Mouse (Mus musculus) liver, embryonic 15.5 days (tissue): ENCODE data around the gene Vangl1. TPM values are rescaled to one million over a fixed set of nuclear protein-coding genes. Genes with fewer than 3 reads are reported as not detected.
"Not testable (repeated sequence)": the region's sequence is repeated elsewhere in the genome, so short reads cannot be mapped to it uniquely, and the experiment has no call there.

Source experiments
- ATAC-seq: fragments of 200-750 bp; cut with Nextera tagmentation; 2 replicates; pipeline ENCODE4 v1.8.0; 2017; ENCODE audit warnings: moderate number of reproducible peaks, mild to moderate bottlenecking, moderate library complexity; ENCODE audit not compliant: insufficient read depth
- H3K27ac ChIP-seq: fragments of 300-500 bp; sonication (generic); replicated peaks from 2 replicates; pipeline ENCODE4 v1.5.1; 2015; ENCODE audit warnings: mild to moderate bottlenecking, inconsistent platforms
- H3K27me3 ChIP-seq: fragments of 300-500 bp; sonication (generic); 2 replicates; pipeline ENCODE4 v1.6.1; 2015; ENCODE audit warnings: mild to moderate bottlenecking, inconsistent platforms
- H3K36me3 ChIP-seq: fragments of 300-500 bp; sonication (generic); replicated peaks from 2 replicates; pipeline ENCODE4 v1.6.1; 2015; ENCODE audit warnings: moderate library complexity, mild to moderate bottlenecking, inconsistent platforms
- H3K4me1 ChIP-seq: fragments of 300-500 bp; sonication (generic); replicated peaks from 2 replicates; pipeline ENCODE4 v1.6.1; 2015; ENCODE audit warnings: inconsistent platforms
- H3K4me2 ChIP-seq: fragments of 300-500 bp; sonication (generic); 2 replicates; pipeline ENCODE4 v1.6.1; 2015; ENCODE audit warnings: moderate library complexity, mild to moderate bottlenecking, inconsistent platforms
- H3K4me3 ChIP-seq: fragments of 300-500 bp; sonication (generic); replicated peaks from 2 replicates; pipeline ENCODE4 v1.5.1; 2015; ENCODE audit warnings: mild to moderate bottlenecking, inconsistent platforms
- H3K9ac ChIP-seq: fragments of 300-500 bp; sonication (generic); 2 replicates; pipeline ENCODE4 v1.6.1; 2015; ENCODE audit warnings: moderate library complexity, mild to moderate bottlenecking, inconsistent platforms
- H3K9me3 ChIP-seq: fragments of 300-500 bp; sonication (generic); replicated peaks from 2 replicates; pipeline ENCODE4 v1.6.1; 2016; ENCODE audit warnings: inconsistent platforms
- WGBS: fragments of 180-500 bp; shearing (Covaris S2); methylation state at CpG from one replicate; pipeline ENCODE4 v1.1.7; 2015; ENCODE audit warnings: mixed read lengths; ENCODE audit not compliant: insufficient replicate concordance; 5-methylcytosine and 5-hydroxymethylcytosine counted together
- polyA plus RNA-seq: library from polyadenylated mRNA; unstranded; fragments of >200 nt; fragmentation: Nextera tagmentation; extraction: Ambion mirVana; gene quantifications from 2 replicates; pipeline ENCODE4 v1.2.1, GENCODE M21; 2015

Gene Vangl1
- polyA plus RNA-seq, 1 experiment from 2014 or later = 57.8 TPM

DNA sequence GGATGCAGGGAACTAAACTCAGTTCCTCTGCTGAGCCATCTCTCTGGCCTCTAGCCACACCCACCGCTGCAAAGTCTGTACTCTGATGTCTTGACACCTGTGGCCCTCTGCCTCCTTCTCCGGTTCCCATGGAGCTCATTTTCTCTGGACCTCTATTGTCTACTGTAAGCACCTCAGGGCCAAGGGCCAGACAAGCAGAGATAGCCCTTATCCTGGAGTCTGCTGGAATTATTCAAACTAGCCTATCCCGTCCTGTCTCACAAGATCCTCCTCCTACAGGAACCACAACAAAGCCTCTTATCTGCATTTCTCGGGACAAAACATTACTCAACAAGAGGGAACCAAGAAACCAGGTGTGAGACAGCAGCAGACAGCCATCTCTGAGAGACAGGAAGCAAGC lies 9.8 kb upstream of the Vangl1 start:
- no peaks in the 10 kb centered on the region for H3K27me3 ChIP-seq
- no peak overlapping the region for H3K4me3 ChIP-seq
- H3K27ac ChIP-seq = no peak overlapping the region
- no peaks in the 10 kb centered on the region for H3K4me1 ChIP-seq
- no peaks in the 10 kb centered on the region for H3K9me3 ChIP-seq
- no peak overlapping the region for H3K9ac ChIP-seq
- no peak overlapping the region for H3K4me2 ChIP-seq
- 36% methylated on average over 4 of the region's 4 CpGs for WGBS
- no peak for ATAC-seq
- no peaks in the 10 kb centered on the region for H3K36me3 ChIP-seq

DNA sequence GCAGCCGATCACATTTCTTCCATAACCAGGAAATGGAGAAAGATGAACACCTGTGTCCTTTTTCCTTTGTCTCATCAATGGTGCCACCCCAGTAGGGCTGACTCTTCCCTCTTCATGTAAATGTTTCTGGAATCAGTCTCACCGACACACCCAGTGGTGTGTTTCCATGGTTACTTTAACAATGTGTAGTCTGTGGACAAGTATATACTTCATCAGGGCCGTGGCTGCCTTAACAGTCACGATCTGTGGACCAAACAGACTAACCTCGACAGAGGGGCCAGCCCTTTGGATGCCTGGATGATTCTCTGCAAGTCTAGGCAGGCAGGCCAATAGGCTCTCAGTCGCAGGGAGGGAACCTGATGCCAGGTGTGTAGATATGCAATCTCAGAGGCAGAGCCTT lies 8.4 kb upstream of the Vangl1 start:
- Histone ChIP-seq H3K4me1 (no peaks in the 10 kb centered on the region), H3K27ac (no peak overlapping the region), H3K4me2 (no peak overlapping the region), H3K9ac (no peak overlapping the region), H3K4me3 (no peak overlapping the region), H3K27me3 (0 out of 2 replicates have a peak, but pooled peaks cover 4% of the 10 kb centered on the region), H3K9me3 (no peaks in the 10 kb centered on the region), H3K36me3 (no peaks in the 10 kb centered on the region)
- ATAC-seq = no peak
- WGBS = 44% methylated on average over 6 of the region's 6 CpGs

DNA sequence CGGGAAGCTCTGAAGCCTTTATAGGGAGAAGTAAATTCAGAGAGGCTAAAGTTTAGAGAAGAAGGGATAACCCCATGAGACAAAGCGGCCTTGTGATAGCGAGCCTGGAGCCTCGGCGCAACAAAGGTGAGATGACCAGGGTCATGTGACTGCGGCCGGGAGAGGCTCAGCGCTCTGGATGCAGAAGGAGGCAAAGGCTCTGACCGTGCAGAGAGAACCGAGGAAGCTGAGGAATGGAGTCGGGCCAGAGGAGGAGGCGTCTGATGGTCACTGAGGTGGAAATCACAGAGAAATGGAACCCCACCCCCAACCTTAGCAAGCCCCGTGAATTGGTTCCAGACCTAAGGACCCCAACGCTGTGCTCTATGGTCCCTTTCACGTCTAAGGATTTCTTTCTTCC lies 7.8 kb upstream of the Vangl1 start:
- Histone ChIP-seq H3K4me1 (no peaks in the 10 kb centered on the region), H3K9ac (no peak overlapping the region)
- ATAC-seq = no peak

DNA sequence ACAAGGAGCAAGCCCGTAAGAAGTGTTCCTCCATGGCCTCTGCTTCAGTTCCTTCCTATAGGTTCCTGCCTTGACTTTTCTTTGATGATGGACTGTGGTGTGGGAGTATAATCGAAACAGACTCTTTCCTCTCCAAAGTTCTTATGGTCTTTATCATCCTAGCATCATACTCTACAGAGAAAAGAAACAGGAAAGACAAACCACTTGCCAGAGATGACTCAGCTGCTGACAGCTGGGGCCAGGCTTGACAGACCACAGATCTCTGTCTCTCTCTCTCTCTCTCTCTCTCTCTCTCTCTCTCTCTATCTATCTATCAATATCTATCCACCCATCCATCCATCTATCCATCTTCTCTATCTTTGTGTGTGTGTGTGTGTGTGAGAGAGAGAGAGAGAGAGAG lies 6.8 kb upstream of the Vangl1 start:
- no peak overlapping the region for H3K9ac ChIP-seq
- H3K36me3 ChIP-seq = no peaks in the 10 kb centered on the region
- no peak overlapping the region for H3K27ac ChIP-seq
- 48% methylated on average over 2 of the region's 2 CpGs for WGBS
- no peak for ATAC-seq
- no peak overlapping the region for H3K4me3 ChIP-seq
- no peaks in the 10 kb centered on the region for H3K9me3 ChIP-seq
- H3K4me2 ChIP-seq = no peak overlapping the region
- H3K4me1 ChIP-seq = no peaks in the 10 kb centered on the region
- H3K27me3 ChIP-seq = peaks cover 14% of the 10 kb centered on the region

More for the DNA sequence above, 7.8 kb upstream of the Vangl1 start:
- Histone ChIP-seq H3K27me3 (0 out of 2 replicates have a peak, but pooled peaks cover 4% of the 10 kb centered on the region), H3K4me3 (no peak overlapping the region), H3K27ac (no peak overlapping the region), H3K9me3 (no peaks in the 10 kb centered on the region), H3K4me2 (no peak overlapping the region), H3K36me3 (no peaks in the 10 kb centered on the region)
- 77% methylated on average over 15 of the region's 15 CpGs for WGBS

DNA sequence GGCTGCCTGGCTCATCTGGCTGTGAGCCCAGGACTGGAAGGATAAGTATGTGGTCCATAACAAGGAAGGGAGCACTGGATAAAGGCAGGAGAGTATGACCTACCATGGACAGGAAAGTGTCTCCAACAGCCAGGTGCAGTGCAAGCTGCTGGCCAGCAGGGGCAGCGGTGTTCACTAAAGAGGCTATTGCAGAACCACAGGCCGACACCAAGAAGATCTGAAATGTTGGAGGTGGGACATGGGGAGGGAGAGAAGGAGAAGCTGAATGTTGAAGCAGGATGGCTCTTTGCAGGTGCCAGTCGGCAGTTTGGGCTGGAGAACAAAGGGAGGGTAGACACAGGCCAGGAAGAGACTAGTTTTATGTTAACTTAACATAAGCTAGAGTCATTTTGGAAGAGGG lies 6.3 kb upstream of the Vangl1 start:
- H3K4me1 ChIP-seq = no peaks in the 10 kb centered on the region
- no peaks in the 10 kb centered on the region for H3K9me3 ChIP-seq
- H3K4me3 ChIP-seq = no peak overlapping the region
- WGBS = 58% methylated on average over 3 of the region's 3 CpGs
- no peak overlapping the region for H3K27ac ChIP-seq
- no peak for ATAC-seq
- no peaks in the 10 kb centered on the region for H3K36me3 ChIP-seq
- H3K9ac ChIP-seq = no peak overlapping the region
- H3K27me3 ChIP-seq = peaks cover 20% of the 10 kb centered on the region
- no peak overlapping the region for H3K4me2 ChIP-seq

DNA sequence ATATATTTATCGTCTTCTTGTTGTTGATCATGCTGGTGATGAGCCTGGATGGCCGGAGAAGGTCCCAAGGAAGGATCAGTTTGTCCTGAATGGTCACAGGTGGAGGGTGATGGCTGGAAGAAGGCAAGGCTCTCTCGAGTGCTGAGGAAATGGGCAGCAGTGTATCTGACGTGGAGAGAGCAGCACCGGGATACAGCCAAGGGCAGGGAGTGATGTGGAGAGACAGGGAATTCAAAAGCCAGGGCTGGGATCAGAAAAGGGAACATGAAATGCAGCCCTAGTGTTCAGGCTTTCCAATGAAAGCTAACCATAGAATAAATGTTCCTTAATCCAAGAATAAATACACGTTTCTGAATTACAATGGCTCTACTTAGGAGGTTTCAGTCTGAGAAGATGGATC lies 4.4 kb upstream of the Vangl1 start:
- Histone ChIP-seq H3K27me3 (peaks cover 39% of the 10 kb centered on the region), H3K27ac (no peak overlapping the region), H3K4me1 (peaks cover 7% of the 10 kb centered on the region; the same call in 1 of the 2 replicates), H3K4me3 (no peak overlapping the region), H3K9ac (no peak overlapping the region), H3K4me2 (no peak overlapping the region), H3K9me3 (no peaks in the 10 kb centered on the region), H3K36me3 (no peaks in the 10 kb centered on the region)
- no peak for ATAC-seq
- 55% methylated on average over 6 of the region's 6 CpGs for WGBS

DNA sequence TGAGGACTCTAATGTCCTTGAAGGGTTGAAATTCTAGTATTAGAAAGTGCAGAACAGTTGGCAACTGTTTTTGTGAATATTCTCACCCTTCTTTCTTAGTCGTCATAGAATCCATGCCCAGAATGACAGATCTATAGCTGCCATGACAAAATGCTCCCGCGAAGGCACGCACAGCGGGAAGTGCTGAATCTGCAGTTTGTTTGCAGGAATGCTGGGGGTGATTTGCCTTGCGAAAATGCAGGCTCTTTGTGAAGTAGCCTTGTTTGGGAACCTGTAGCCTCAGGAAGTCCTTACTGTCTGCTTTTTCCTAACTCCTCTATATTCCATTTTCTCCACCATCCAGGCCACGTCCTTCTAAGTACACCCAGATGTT lies 951 bp upstream of the Vangl1 start:
- ATAC-seq = no peak
- Histone ChIP-seq H3K36me3 (no peaks in the 10 kb centered on the region), H3K9me3 (no peaks in the 10 kb centered on the region), H3K27ac (no peak overlapping the region), H3K9ac (no peak overlapping the region), H3K4me1 (peaks cover 15% of the 10 kb centered on the region; the same call in 1 of the 2 replicates), H3K4me2 (no peak overlapping the region), H3K4me3 (no peak overlapping the region), H3K27me3 (peaks cover 70% of the 10 kb centered on the region)
- WGBS = 11% methylated on average over 7 of the region's 7 CpGs

DNA sequence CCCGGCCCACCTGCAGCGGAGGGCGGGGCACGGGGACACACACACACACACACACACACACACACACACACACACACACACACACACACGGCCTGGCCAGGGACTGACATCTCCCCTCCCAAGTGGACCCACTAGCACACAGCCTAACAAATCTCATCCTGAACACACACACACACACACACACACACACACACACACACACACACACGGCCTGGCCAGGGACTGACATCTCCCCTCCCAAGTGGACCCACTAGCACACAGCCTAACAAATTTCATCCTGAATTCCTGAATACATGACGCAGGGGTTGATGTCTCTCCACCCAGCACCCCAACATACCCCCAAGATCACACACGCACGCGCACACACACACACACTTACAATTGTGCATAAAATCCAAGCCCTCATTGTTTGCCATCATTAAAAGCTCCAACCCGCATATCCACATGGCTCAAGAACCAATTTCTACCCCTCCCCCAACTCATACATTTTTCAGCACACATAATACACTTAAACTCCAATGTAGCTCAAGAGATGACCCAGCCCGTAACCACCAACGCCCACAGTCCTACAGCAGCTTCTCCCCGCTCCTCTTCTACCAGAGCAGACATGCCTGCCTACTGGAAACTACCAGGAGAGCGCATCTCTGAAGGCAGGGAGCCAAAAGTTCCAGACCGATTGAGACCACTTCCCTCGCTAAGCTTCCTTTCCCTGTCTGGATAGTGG lies 403 bp upstream of the Vangl1 start:
- H3K4me3 ChIP-seq = peak overlapping the region; percentile 63
- H3K9me3 ChIP-seq, H3K9ac ChIP-seq, H3K27ac ChIP-seq, H3K36me3 ChIP-seq, ATAC-seq: not testable (repeated sequence)
- peaks cover 71% of the 10 kb centered on the region for H3K27me3 ChIP-seq
- H3K4me1 ChIP-seq = peaks cover 15% of the 10 kb centered on the region; the same call in 1 of the 2 replicates
- H3K4me2 ChIP-seq = peak overlapping the region; percentile 76
- 10% methylated on average over 13 of the region's 17 CpGs for WGBS

DNA sequence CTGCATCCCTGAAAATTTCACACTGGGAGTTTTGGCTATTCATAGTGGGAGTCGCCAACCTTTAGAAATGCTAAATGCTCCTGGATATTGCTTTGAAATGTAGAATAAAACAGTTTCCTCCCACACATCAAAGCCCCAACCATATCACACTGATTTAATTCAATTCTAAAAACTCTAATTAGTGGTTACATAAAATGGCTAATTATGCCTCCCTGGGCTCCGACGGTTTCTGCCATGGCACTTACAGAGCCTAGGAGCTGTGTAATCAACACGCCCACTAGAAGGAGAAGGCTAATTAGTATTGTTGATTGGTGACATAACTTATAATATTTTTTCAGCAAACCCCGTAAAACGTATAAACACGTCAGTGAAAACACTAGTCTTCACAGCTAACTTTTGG lies 1.4 kb downstream of the Vangl1 start:
- ATAC-seq = no peak
- H3K4me3 ChIP-seq = peak overlapping the region; percentile 63

DNA sequence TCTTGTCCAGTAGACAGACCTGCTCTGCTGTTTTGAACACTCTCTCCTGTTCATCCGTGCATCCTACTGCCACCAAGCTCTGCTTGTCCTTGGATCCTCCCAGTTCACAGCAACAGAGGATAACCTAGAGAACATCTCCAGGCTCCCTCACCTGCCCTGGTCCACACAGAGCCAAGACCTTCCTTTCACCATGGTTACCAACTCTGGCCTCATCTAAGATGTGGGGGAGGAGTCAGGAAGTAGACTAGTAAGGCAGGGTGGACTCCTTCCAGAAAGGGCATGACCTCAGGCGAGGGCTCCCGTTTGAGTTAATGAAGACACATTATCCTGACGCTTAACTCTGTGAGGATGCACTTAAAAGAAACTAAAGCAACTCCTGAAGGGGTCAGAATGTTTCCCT lies 4.5 kb downstream of the Vangl1 start:
- H3K9ac ChIP-seq = no peak overlapping the region
- no peaks in the 10 kb centered on the region for H3K9me3 ChIP-seq
- H3K4me2 ChIP-seq = no peak overlapping the region
- no peak overlapping the region for H3K4me3 ChIP-seq
- no peaks in the 10 kb centered on the region for H3K36me3 ChIP-seq
- peaks cover 81% of the 10 kb centered on the region for H3K27me3 ChIP-seq
- WGBS = 43% methylated on average over 4 of the region's 4 CpGs
- ATAC-seq = no peak
- peaks cover 15% of the 10 kb centered on the region; the same call in 1 of the 2 replicates for H3K4me1 ChIP-seq
- H3K27ac ChIP-seq = no peak overlapping the region

More for the DNA sequence above, 1.4 kb downstream of the Vangl1 start:
- peaks cover 15% of the 10 kb centered on the region; the same call in 1 of the 2 replicates for H3K4me1 ChIP-seq
- H3K9me3 ChIP-seq = no peaks in the 10 kb centered on the region
- H3K4me2 ChIP-seq = peak overlapping the region; percentile 76
- H3K36me3 ChIP-seq = no peaks in the 10 kb centered on the region
- H3K9ac ChIP-seq = no peak overlapping the region
- peaks cover 78% of the 10 kb centered on the region for H3K27me3 ChIP-seq
- WGBS = 17% methylated on average over 7 of the region's 7 CpGs
- H3K27ac ChIP-seq = no peak overlapping the region

DNA sequence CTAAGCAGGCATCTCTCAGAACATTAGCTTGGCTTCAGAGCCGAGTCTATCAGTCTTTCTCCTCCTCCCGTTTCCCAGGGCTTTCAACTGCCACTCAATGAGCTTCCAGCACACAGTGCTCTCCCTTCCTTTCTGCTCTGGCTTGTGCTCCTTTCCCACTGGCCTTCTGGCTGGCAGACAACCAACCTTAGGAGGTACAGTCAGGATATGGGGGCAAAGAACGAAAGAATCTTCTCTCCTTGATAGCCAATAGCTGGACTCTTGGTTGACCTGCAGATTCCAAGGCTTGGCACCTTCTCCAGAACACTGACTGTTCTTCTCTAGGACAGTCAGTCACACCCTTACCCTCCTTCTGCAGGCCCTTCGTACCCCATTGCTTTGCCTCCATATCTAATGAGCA lies 5.3 kb downstream of the Vangl1 start:
- no peak overlapping the region for H3K4me3 ChIP-seq
- 45% methylated on average over 4 of the region's 4 CpGs for WGBS
- no peak overlapping the region for H3K27ac ChIP-seq
- no peaks in the 10 kb centered on the region for H3K36me3 ChIP-seq
- ATAC-seq = no peak
- no peak overlapping the region for H3K9ac ChIP-seq
- no peaks in the 10 kb centered on the region for H3K9me3 ChIP-seq
- H3K27me3 ChIP-seq = peaks cover 81% of the 10 kb centered on the region
- H3K4me1 ChIP-seq = peaks cover 13% of the 10 kb centered on the region; the same call in 1 of the 2 replicates
- no peak overlapping the region for H3K4me2 ChIP-seq

DNA sequence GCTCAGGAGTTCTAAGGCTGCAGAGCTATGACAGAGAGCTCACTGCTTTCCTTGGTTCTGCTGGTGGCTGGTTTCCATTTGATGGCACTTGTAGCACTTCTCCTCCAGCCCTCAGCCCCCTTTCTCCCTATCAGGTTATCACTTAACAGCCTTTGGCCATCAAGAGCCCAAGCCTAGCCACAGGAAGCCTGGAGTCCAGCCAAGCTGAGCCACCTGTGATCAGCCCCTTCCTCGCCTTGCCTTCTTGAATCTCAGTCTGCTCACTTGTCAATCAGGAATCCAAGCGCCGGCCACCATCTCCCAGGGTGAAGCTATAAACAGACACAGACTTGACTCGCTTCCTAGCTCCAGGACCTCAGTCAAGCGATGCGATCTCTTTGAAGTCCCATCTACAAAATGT lies 6.0 kb downstream of the Vangl1 start:
- Histone ChIP-seq H3K4me2 (no peak overlapping the region), H3K27ac (no peak overlapping the region), H3K36me3 (no peaks in the 10 kb centered on the region), H3K9me3 (no peaks in the 10 kb centered on the region), H3K9ac (no peak overlapping the region), H3K4me1 (peaks cover 10% of the 10 kb centered on the region; the same call in 1 of the 2 replicates), H3K27me3 (peaks cover 81% of the 10 kb centered on the region), H3K4me3 (no peak overlapping the region)
- no peak for ATAC-seq
- WGBS = 48% methylated on average over 6 of the region's 6 CpGs
